Mouse (Mus musculus) heart, postnatal 0 days (tissue): ENCODE results near the gene Dcun1d3. TPM values are rescaled to one million over a fixed set of nuclear protein-coding genes. Genes with fewer than 3 reads are reported as not detected.

Experiments used
- ATAC-seq: fragments of 200-750 bp; cut with Nextera tagmentation; 2 replicates; pipeline ENCODE4 v1.8.0; 2017; ENCODE audit warnings: low read depth, moderate number of reproducible peaks, moderate library complexity; ENCODE audit not compliant: insufficient read depth
- DNase-seq: peaks from one replicate; pipeline ENCODE4 v3.0.0-alpha.2; 2016; ENCODE audit warnings: low spot score
- H3K27ac ChIP-seq: fragments of 300-500 bp; sonication (generic); 2 replicates; pipeline ENCODE4 v1.5.1; 2014; ENCODE audit warnings: low read depth, mild to moderate bottlenecking
- H3K27me3 ChIP-seq: fragments of 300-500 bp; sonication (generic); 2 replicates; pipeline ENCODE4 v1.6.1; 2014; ENCODE audit warnings: low read length, mixed read lengths; ENCODE audit not compliant: control insufficient read depth, insufficient read depth
- H3K36me3 ChIP-seq: fragments of 300-500 bp; sonication (generic); replicated peaks from 2 replicates; pipeline ENCODE4 v1.6.1; 2014; ENCODE audit warnings: low read length, mixed read lengths; ENCODE audit not compliant: control insufficient read depth, insufficient read depth
- H3K4me1 ChIP-seq: fragments of 300-500 bp; sonication (generic); 2 replicates; pipeline ENCODE4 v1.6.1; 2014; ENCODE audit warnings: antibody characterized with exemption; ENCODE audit not compliant: control insufficient read depth, insufficient read depth
- H3K4me2 ChIP-seq: fragments of 300-500 bp; sonication (generic); 2 replicates; pipeline ENCODE4 v1.6.1; 2014; ENCODE audit warnings: low read depth, mild to moderate bottlenecking, low read length, moderate library complexity
- H3K4me3 ChIP-seq: fragments of 300-500 bp; sonication (generic); 2 replicates; pipeline ENCODE4 v1.5.1; 2014; ENCODE audit warnings: low read depth, low read length
- H3K9ac ChIP-seq: fragments of 300-500 bp; sonication (generic); replicated peaks from 2 replicates; pipeline ENCODE4 v1.6.1; 2014; ENCODE audit warnings: low read depth, low read length, mixed read lengths
- H3K9me3 ChIP-seq: fragments of 300-500 bp; sonication (generic); replicated peaks from 2 replicates; pipeline ENCODE4 v1.6.1; 2016; ENCODE audit warnings: low read length; ENCODE audit not compliant: control insufficient read depth
- CTCF ChIP-seq: IDR thresholded peaks from 2 replicates; pipeline ENCODE4 v1.5.1; 2016; ENCODE audit warnings: antibody characterized with exemption, control low read depth, low read depth
- EP300 ChIP-seq: IDR thresholded peaks from 2 replicates; pipeline ENCODE4 v1.6.1; 2016; ENCODE audit warnings: antibody characterized with exemption, low read depth
- WGBS: fragments of 180-500 bp; shearing (Covaris S2); extraction: QIAGEN DNeasy Blood & Tissue Kit; methylation state at CpG from one replicate; pipeline ENCODE4 v1.1.7; 2014; 5-methylcytosine and 5-hydroxymethylcytosine counted together
- polyA plus RNA-seq: library from polyadenylated mRNA; unstranded; fragments of >200 nt; fragmentation: Nextera tagmentation; extraction: Ambion mirVana; gene quantifications from 2 replicates; pipeline ENCODE4 v1.2.1, GENCODE M21; 2015
- total RNA-seq: library from RNA; depleted of rRNA; stranded (reverse); fragments of >200 nt; gene quantifications from 2 replicates; pipeline ENCODE4 v1.2.3, GENCODE M21; 2014; ENCODE audit warnings: low replicate concordance

Gene Dcun1d3
- total and polyA plus RNA-seq, 2 experiments from 2014 or later = 5.5 to 8.2 TPM

- H3K36me3 ChIP-seq = peaks cover 15% of the 10 kb centered on the region; the same call in 1 of the 2 replicates
- H3K9me3 ChIP-seq = no peaks in the 10 kb centered on the region
- no peak overlapping the region for H3K9ac ChIP-seq
- peaks cover 5% of the 10 kb centered on the region; the same call in 1 of the 2 replicates for H3K4me1 ChIP-seq
- 56% methylated on average over 2 of the region's 2 CpGs for WGBS
- H3K4me3 ChIP-seq = no peak overlapping the region
- no peak for TF ChIP-seq CTCF
- no peak for TF ChIP-seq EP300
- no peak overlapping the region for H3K4me2 ChIP-seq
- ATAC-seq (no peak), DNase-seq (no peak)
- no peak overlapping the region for H3K27ac ChIP-seq
- H3K27me3 ChIP-seq = no peaks in the 10 kb centered on the region
Measured at GRCm38 (mm10) chr7:119873050-119873449, 23.0 kb downstream of the Dcun1d3 start.

- Histone ChIP-seq H3K4me1 (peaks cover 5% of the 10 kb centered on the region; the same call in 1 of the 2 replicates), H3K27me3 (no peaks in the 10 kb centered on the region), H3K9ac (no peak overlapping the region), H3K4me2 (no peak overlapping the region), H3K9me3 (no peaks in the 10 kb centered on the region), H3K4me3 (no peak overlapping the region), H3K27ac (no peak overlapping the region), H3K36me3 (peaks cover 12% of the 10 kb centered on the region; the same call in 1 of the 2 replicates)
- DNase-seq (no peak), ATAC-seq (no peak)
- TF ChIP-seq EP300 (no peak), CTCF (no peak)
- WGBS = 93% methylated on average over 4 of the region's 4 CpGs
Measured at GRCm38 (mm10) chr7:119872204-119872603, 23.9 kb downstream of the Dcun1d3 start.

- H3K27me3 ChIP-seq = no peaks in the 10 kb centered on the region
- H3K27ac ChIP-seq = no peak overlapping the region
- no peaks in the 10 kb centered on the region for H3K9me3 ChIP-seq
- no peak overlapping the region for H3K4me3 ChIP-seq
- H3K4me2 ChIP-seq = no peak overlapping the region
- DNase-seq (no peak), ATAC-seq (no peak)
- H3K36me3 ChIP-seq = peaks cover 13% of the 10 kb centered on the region; the same call in 1 of the 2 replicates
- peaks cover 2% of the 10 kb centered on the region; the same call in 1 of the 2 replicates for H3K4me1 ChIP-seq
- TF ChIP-seq EP300 (no peak), CTCF (no peak)
- WGBS = 55% methylated on average over 1 of the region's 1 CpGs
- H3K9ac ChIP-seq = no peak overlapping the region
Measured at GRCm38 (mm10) chr7:119866136-119866535, 30.0 kb downstream of the Dcun1d3 start.

GRCm38 (mm10) chr7:119864500-119864899 lies 31.6 kb downstream of the Dcun1d3 start:
- ATAC-seq (no peak), DNase-seq (no peak)
- Histone ChIP-seq H3K4me1 (peaks cover 5% of the 10 kb centered on the region), H3K27ac (no peak overlapping the region), H3K4me2 (no peak overlapping the region), H3K9me3 (no peaks in the 10 kb centered on the region), H3K36me3 (peaks cover 5% of the 10 kb centered on the region; the same call in 1 of the 2 replicates), H3K9ac (no peak overlapping the region), H3K4me3 (no peak overlapping the region), H3K27me3 (no peaks in the 10 kb centered on the region)
- TF ChIP-seq EP300 = no peak
- TF ChIP-seq CTCF = no peak
- WGBS = 63% methylated on average over 5 of the region's 5 CpGs

GRCm38 (mm10) chr7:119862167-119862566 lies 33.9 kb downstream of the Dcun1d3 start:
- WGBS = 56% methylated on average over 1 of the region's 1 CpGs
- no peak for DNase-seq
- Histone ChIP-seq H3K9me3 (no peaks in the 10 kb centered on the region), H3K27ac (no peak overlapping the region), H3K4me1 (peaks cover 5% of the 10 kb centered on the region), H3K36me3 (peaks cover 19% of the 10 kb centered on the region), H3K27me3 (no peaks in the 10 kb centered on the region), H3K4me2 (no peak overlapping the region), H3K4me3 (no peak overlapping the region), H3K9ac (no peak overlapping the region)
- TF ChIP-seq EP300 (no peak), CTCF (no peak)
- no peak for ATAC-seq
